Mouse (Mus musculus) Patski (cell line): ENCODE measurements at regions not wholly inside any gene's neighbourhood (a gene's known extent, or its start where the extent isn't known, plus 50 kb on each side); places are given as distances from the start of the nearest gene placed in this dataset.

Experiments
- ATAC-seq: fragments of 100-300 bp; one replicate; pipeline ENCODE4 v1.8.0; 2021
- CTCF ChIA-PET: fragments of 350-600 bp; sonication (Branson Sonifier 250); formaldehyde crosslinking; loops from one replicate; lab custom pipeline; 2022; ENCODE audit warnings: inconsistent platforms; lab: Charles Lee
- POLR2A ChIA-PET: fragments of 350-600 bp; sonication (Branson Sonifier 250); formaldehyde crosslinking; loops from one replicate; lab custom pipeline; 2022; ENCODE audit warnings: antibody characterized with exemption, inconsistent platforms; lab: Charles Lee
- DNase-seq: peaks from one replicate; pipeline ENCODE4 v3.0.0-alpha.2; 2011; ENCODE audit warnings: low read depth, low spot score
- H3K27me3 ChIP-seq: fragments of 371-371 bp; one replicate; pipeline ENCODE4 v1.5.1; 2021
- CTCF ChIP-seq: fragments of 100-300 bp; IDR thresholded peaks from one replicate; pipeline ENCODE4 v1.5.1; 2021
- in situ Hi-C: fragments of 300-500 bp; cut with MboI; formaldehyde crosslinking; loops from 3 replicates; pipeline ENCODE4 v1.11.1; 2018; ENCODE audit warnings: low pct_unique_long_range_greater_than_20kb, mixed read lengths

- TF ChIP-seq CTCF: no peak
- no peaks in the 10 kb centered on the region for H3K27me3 ChIP-seq
- DNase-seq (no peak), ATAC-seq (no peak)
- CTCF ChIA-PET: interaction anchor here (1.6 kb wide), 1 partner anchor 11 kb away, joined by 4 read pairs; no protein-coding TSS in a partner anchor
- in situ Hi-C loops: no loop called here
- POLR2A ChIA-PET: no interaction called here
Observed at GRCm38 (mm10) chr14:46013232-46013631, 355.3 kb upstream of the Ddhd1 start.

DNA sequence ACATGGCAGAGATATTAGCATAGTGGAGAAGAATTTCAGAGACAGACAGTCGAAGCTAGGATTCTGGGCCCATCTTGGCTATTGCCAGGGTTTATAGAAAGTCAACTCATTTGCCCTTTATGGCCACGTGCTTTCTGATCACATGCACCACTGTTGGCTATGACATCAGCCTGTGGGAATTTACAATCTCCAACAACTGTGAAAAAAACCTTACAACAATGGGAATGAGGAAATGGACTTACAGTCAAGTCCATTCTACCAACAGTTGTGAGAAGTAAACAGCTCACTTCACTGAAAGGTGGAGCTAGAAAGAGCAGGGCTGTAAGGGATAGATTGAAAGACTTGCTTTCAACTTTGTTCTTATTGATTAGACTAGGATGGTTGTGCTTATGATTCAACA, 356.1 kb upstream of the Ddhd1 start:
- no peak for TF ChIP-seq CTCF
- CTCF ChIA-PET: no interaction called here
- no peaks in the 10 kb centered on the region for H3K27me3 ChIP-seq
- ATAC-seq (no peak), DNase-seq (no peak)
- POLR2A ChIA-PET: no interaction called here
- in situ Hi-C loops: no loop called here

DNA sequence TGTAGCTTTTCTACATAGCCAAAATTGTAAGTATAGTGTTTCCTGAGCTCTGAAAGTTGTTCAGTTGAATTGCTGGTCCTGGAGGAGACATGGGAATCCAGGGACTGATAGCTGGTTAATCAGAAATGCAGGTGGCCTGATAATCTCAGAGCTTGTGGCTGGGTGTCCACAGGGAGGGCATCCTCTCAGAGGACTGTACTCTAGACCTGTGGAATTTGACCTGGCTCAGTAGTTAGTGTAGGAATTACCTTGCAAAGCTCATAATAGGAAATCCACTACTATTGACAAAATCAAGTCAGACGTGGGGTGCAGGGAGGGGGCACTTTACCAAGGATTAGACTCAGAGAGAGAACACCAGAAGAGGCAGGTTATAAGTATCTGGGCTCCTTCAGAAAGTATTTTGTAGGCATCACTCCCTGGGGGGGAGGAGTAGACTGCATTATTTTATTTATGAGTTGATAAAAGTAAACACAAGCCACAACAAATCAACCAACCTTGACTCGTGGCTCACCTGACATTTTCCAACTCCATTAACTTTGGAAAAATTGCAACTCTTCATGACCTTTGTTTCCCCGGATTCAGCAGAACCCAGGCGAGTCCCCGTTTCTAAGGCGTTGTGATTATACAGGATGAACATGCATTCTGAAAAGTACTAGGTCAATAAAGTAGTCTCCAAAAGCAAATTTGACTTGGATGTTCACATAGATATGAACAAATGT, 357.9 kb upstream of the Ddhd1 start:
- ATAC-seq (no peak), DNase-seq (no peak)
- TF ChIP-seq CTCF: no peak
- ChIA-PET POLR2A (no interaction called here), CTCF (interaction anchor here (1.2 kb wide), 1 partner anchor 25 kb away, joined by 3 read pairs; no protein-coding TSS in a partner anchor)
- in situ Hi-C loops: no loop called here
- no peaks in the 10 kb centered on the region for H3K27me3 ChIP-seq

DNA sequence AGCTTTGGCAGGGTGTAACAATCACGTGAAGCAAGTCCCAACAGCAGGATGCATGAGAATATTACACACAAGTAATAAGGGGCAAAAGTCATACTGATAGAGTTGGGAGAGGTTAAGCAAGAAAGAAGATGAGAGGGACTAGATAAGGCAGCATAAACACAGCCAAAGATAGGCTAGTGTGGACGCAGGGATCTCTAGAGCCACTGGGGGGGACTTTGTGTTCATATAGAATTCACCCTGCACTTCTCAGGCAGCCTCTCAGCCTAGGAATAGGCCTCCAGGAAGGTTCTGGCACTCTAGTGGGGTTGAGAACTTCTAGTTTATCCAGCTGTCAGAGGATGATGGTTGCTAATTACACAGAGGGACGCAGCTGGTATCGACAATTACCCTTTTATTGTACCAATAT, 358.8 kb upstream of the Ddhd1 start:
- CTCF ChIA-PET: no interaction called here
- in situ Hi-C loops: no loop called here
- DNase-seq (no peak), ATAC-seq (no peak)
- POLR2A ChIA-PET: no interaction called here
- H3K27me3 ChIP-seq: no peaks in the 10 kb centered on the region
- TF ChIP-seq CTCF: no peak

DNA sequence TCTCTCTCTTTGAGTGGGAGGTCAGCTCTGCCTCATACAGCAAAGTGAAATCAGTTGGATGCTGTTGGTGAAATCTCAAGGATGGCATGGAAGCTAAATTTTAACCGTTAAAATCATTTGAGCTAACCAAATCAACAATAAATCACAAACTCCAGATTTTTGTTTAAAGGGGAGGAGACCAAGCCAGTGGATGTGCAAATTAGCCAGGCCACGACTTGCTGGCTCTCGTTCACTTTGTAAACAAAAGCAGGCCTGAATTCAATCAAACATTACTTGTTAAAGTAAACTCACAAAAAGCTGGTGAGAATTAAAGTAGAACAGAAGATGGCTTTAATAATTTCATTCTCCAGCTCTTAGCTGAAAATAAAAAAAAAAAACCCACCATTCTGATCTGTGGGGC, 359.3 kb upstream of the Ddhd1 start:
- ATAC-seq (no peak), DNase-seq (no peak)
- H3K27me3 ChIP-seq: no peaks in the 10 kb centered on the region
- in situ Hi-C loops: no loop called here
- ChIA-PET CTCF (no interaction called here), POLR2A (no interaction called here)
- no peak for TF ChIP-seq CTCF

DNA sequence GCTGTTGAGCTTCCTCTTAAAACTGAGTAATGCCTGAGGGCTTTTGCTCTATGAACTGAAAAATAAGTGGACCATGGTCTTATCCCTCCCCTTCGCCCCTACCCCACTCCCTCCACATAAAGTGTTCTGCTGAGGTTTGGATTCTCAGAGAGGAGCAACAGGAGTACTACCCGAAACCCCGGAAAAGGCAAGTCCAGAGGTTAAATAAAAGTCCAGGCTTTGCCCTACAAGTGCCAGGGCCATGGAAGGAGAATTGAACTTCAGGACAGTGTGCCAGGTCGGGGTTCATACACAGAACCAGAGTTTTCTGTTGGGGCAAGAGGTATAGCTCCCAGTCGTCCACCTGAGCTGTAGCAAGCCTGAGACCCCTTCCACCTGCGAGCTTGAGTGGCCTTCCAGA, 360.0 kb upstream of the Ddhd1 start:
- ATAC-seq (no peak), DNase-seq (no peak)
- in situ Hi-C loops: no loop called here
- TF ChIP-seq CTCF: no peak
- CTCF ChIA-PET: no interaction called here
- POLR2A ChIA-PET: no interaction called here
- H3K27me3 ChIP-seq: no peaks in the 10 kb centered on the region

DNA sequence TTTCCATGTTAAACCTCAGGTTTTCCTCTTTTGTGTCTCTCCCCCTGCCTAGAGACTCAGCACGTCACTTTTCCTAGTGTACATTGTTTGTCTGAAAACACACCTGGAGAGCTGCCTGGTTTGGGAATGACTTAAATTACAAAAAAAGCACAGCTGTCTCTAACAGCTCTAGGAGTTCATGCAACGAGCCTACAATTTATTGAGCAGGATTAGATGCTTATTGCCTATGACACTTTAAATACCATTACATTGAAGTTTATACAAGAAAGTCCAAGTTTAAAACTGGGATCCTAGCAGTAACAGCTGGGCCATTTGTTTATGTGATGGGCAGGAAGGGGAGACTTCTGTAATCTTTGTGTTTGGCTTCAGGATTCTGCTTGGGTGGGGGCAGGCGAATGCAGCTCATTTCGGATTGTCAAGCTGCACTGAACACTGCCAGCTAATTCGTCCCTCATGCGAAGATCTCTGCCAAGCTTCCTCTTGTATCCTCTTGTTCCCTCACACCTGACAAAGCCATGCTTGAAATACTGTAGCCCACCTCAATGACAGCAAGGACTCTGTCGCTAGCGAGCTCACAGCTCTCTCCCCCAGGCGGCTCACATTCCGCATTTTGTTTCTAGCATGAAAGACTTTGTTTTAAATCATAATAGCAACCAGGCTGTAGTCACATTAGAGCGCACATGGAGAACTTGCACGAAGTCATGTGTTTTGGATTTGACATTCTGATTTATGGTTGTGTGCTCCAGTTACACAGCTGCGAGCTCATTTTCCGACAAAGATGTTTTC, 359.8 kb upstream of the Gm15217 start:
- H3K27me3 ChIP-seq: no peaks in the 10 kb centered on the region
- CTCF ChIA-PET: interaction anchor here (1.3 to 1.6 kb wide), 2 partner anchors 9 to 21 kb away, joined by 3 to 4 read pairs; no protein-coding TSS in a partner anchor
- no peak for TF ChIP-seq CTCF
- POLR2A ChIA-PET: interaction anchor here (0.6 kb wide), 1 partner anchor 19 kb away, joined by 3 read pairs; no protein-coding TSS in a partner anchor
- in situ Hi-C loops: no loop called here
- DNase-seq (no peak), ATAC-seq (no peak)

DNA sequence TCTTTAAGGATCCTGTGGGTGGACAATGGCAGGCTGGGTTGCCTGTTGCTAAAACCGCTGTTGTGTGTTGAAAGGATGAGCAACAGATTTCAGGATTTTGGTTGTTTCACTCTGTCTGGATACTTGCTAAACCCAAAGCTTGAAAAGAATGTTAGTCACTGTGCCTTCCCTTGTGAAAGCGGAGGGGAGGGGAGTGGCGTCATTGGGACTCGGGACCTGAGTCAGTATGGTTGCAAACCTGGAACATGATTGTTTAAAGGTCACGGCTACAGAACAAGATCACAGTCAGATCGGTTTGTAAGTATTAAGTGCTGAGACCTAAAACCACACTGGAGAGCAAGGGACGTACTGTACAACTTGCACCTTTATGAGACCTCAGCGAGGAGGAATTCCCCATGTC, 344.9 kb upstream of the Gm15217 start:
- TF ChIP-seq CTCF: no peak
- no peaks in the 10 kb centered on the region for H3K27me3 ChIP-seq
- CTCF ChIA-PET: no interaction called here
- DNase-seq: no peak
- in situ Hi-C loops: no loop called here
- POLR2A ChIA-PET: no interaction called here
- ATAC-seq: no peak

GRCm38 (mm10) chr14:46060622-46061381, 318.4 kb upstream of the Gm15217 start:
- no peak for TF ChIP-seq CTCF
- in situ Hi-C loops: no loop called here
- ChIA-PET CTCF (interaction anchor here (1.7 kb wide), 1 partner anchor 21 kb away, joined by 4 read pairs; no protein-coding TSS in a partner anchor), POLR2A (interaction anchor here (0.8 kb wide), 1 partner anchor 76 kb away, joined by 3 read pairs; no protein-coding TSS in a partner anchor)
- no peaks in the 10 kb centered on the region for H3K27me3 ChIP-seq
- peak; percentile 71 for ATAC-seq
- peak; percentile 50 for DNase-seq

GRCm38 (mm10) chr14:46067102-46067801, 312.0 kb upstream of the Gm15217 start:
- in situ Hi-C loops: no loop called here
- DNase-seq: peak; percentile 68
- CTCF ChIA-PET: interaction anchor here (1.0 kb wide), 1 partner anchor 73 kb away, joined by 4 read pairs; no protein-coding TSS in a partner anchor
- H3K27me3 ChIP-seq: no peaks in the 10 kb centered on the region
- POLR2A ChIA-PET: no interaction called here
- peak; percentile 71 for ATAC-seq
- TF ChIP-seq CTCF: no peak
